Mouse (Mus musculus): ENCODE results near the gene Iars2.

The Iars2 gene

DNA sequence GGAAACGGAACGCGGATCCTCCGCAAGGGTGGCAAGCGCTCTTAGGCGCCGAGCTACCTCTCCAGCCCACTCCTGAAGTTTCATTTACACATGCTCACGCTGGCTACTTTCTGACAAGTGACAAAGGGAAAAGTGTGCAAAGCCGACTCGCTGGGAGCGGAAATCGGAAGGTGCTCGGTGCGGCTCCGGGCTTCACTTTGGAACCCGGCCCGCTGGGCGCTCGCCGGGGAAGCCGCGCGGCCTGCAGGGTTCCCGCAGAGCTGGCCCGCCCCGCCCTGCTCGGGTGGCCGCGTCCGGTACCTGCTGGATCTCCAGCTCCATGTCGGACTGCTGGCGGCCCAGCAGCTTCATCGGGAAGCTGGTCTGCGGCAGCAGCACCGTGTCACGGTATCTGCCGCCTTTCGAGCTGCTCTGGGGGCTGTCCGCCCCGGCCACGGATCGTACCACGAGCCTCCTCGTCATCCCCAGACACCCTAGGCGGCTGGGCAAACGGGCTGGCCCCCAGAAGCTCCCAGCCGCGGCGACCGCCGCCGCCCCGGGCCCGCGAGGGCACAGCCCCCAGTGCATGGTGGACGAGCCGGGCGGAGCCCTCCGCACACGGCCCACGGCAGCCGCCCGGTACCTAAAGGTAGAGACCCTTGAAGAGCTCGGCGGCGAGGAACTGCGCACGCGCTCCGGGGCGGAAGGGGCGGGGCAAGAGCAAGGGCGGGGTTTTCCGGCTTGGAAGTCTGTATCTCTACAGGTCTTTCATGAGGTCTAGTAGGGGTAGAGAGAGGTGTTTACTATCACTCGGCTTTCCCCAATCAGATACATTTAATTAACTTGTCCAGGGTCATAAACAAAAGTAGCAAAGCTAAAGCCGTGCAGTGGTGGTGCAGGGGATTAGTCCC is at the start of gene Iars2:
Iars2 (minus strand) TSS at position 676 of the 890 bp plus-strand sequence.
- DNase-seq (ENCODE audit: low read depth, low spot score), result peak; percentile 96

- DNase-seq (ENCODE audit: low read depth, low spot score), result no peak
Observed at GRCm38 (mm10) chr1:185377429-185377828, 48.2 kb upstream of the Iars2 start.

- no peak for DNase-seq (ENCODE audit: low read depth, low spot score)
Observed at GRCm38 (mm10) chr1:185376390-185376789, 47.2 kb upstream of the Iars2 start.

- no peak for DNase-seq (ENCODE audit: low read depth, low spot score)
Observed at GRCm38 (mm10) chr1:185369979-185370378, 40.8 kb upstream of the Iars2 start.

DNA sequence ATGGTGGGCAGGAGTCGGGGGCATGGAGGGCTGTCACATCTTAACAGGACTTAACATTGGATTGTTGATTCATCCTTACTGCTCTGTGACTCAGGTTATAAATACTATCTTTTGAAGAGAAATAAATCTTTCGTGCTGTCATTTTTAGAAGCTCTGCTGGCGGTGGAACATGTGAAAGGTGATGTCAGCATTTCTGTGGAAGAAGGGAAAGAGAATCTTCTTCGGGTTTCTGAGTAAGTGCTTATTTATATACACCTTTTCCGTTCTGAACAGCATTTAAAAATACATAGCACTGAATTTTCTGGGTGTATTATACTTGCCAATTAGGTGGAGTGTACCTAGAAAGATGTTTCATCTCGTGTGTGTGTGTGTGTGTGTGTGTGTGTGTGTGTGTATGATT is 38.2 kb upstream of the Iars2 start:
- no peak for DNase-seq (ENCODE audit: low read depth, low spot score)

DNA sequence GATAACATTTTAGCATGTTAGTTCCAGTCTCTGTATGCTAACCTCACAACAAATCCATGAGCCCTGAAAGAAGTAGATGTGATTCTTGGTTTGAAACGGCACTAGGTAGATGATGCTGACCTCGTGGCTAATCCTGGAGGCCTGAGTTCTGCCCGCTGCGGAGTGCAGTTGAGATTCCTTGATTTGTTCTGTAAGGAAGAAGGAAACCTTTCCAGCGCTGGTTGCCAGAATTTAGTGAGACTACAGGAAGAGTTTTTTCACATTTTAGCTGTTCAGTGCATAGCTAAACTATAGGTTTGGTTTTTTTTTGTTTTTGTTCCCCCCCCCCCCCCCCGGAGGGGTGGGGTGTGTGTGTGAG is 35.0 kb upstream of the Iars2 start:
- DNase-seq (ENCODE audit: low read depth, low spot score), result no peak

DNA sequence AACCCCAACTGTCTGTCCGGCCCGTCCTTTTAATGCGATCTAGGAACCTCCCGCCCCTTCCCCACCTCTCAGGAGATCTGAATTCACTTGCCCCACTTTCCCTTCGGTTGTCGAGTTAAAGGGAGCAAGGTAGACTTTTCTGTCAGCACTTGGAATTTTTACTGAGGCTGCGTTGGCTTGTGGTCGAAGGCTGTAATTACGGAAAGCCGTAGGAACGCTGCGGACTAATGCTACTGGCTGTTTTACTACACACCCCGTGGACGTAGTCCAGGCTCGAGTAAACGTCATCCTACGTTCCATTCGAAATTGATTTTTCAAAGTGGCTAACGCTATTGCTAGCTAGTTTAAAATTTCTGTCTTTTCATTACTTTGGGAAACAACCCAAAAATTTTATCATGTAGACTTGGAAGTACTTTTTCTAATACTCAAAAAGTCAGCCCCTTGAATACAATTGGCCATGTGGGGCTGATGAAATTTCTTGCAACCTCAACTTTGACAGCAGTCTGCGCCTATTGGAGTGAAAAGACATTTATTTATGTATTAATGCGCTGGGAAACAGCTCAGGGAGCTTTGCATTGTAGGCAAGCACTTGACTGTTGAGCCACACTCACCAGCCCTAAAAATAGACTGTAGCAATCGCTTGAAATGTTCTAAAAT is 34.5 kb upstream of the Iars2 start:
- DNase-seq (ENCODE audit: low read depth, low spot score), result peak; percentile 77

GRCm38 (mm10) chr1:185362677-185363520 is 33.7 kb upstream of the Iars2 start, which contains the start of gene Eprs:
Gene Eprs (plus strand): TSS chr1:185363044.
- DNase-seq (ENCODE audit: low read depth, low spot score), result peak; percentile 98

- DNase-seq (ENCODE audit: low read depth, low spot score), result no peak
Observed at GRCm38 (mm10) chr1:185358211-185358610, 29.0 kb upstream of the Iars2 start.

DNA sequence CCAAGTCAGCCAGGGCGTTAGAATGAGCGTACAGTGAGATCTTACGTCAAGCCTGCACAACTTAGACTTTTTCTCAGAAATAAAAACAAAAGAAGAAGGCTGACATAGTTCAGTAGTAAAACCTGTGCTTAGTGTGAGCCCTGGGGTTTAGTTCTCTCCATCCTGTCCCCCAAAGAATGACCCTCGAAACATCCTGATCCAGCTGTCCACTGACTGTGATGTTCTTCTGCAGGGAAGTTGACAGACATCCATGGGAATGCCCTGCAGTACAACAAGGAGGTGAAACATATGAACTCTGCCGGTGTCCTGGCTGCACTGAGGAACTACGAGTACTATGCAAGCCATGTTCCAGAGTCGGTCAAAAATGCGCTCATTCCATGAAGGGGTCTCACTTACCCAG is 27.1 kb upstream of the Iars2 start:
- no peak for DNase-seq (ENCODE audit: low read depth, low spot score)

DNA sequence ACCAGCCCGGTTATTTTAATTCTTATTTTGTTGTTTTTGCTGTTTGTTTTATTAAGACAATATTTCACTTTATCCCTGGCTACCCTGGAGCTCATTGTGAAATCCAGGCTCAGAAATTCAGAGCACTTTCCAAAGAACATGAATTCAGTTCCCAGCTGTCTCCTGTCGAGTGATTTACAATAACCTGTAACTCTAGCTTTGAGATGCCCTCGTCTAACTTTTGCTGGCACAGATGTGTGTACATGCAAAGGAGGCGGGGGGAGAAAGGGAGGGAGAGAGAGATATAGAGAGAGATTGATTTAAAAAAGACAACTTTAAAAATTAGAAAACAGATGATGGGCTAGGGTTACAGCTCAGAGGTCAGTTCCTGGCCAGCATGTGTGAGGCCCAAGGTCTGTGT is 25.5 kb upstream of the Iars2 start:
- no peak for DNase-seq (ENCODE audit: low read depth, low spot score)

- no peak for DNase-seq (ENCODE audit: low read depth, low spot score)
Observed at GRCm38 (mm10) chr1:185353351-185353750, 24.2 kb upstream of the Iars2 start.

- no peak for DNase-seq (ENCODE audit: low read depth, low spot score)
Observed at GRCm38 (mm10) chr1:185352151-185352550, 23.0 kb upstream of the Iars2 start.

GRCm38 (mm10) chr1:185350611-185351010 is 21.4 kb upstream of the Iars2 start:
- DNase-seq (ENCODE audit: low read depth, low spot score), result no peak

GRCm38 (mm10) chr1:185349741-185350140 is 20.5 kb upstream of the Iars2 start:
- DNase-seq (ENCODE audit: low read depth, low spot score), result no peak

- DNase-seq (ENCODE audit: low read depth, low spot score), result no peak
Observed at GRCm38 (mm10) chr1:185346188-185346587, 17.0 kb upstream of the Iars2 start.

GRCm38 (mm10) chr1:185343422-185343821 is 14.2 kb upstream of the Iars2 start:
- DNase-seq (ENCODE audit: low read depth, low spot score), result peak; percentile 33

DNA sequence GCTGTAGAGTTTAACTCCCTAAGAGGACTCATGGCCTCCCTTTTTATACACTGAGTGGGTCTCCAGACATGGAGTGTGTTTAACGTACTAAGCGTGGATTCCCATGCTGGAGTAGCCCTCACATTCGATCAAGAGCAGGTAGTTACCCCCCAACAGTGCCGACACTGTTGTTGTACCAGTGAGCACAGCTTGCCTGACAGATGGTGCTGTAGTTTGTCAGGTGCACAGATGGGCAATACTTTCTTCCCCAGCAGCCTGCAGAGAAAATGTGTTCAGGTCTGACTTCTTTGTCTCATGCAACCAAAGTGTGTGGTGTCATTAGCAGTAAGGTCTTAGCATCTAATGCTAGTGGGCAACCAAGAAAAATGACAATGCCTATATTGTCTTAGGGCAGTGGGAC is 13.2 kb upstream of the Iars2 start:
- DNase-seq (ENCODE audit: low read depth, low spot score), result no peak

DNA sequence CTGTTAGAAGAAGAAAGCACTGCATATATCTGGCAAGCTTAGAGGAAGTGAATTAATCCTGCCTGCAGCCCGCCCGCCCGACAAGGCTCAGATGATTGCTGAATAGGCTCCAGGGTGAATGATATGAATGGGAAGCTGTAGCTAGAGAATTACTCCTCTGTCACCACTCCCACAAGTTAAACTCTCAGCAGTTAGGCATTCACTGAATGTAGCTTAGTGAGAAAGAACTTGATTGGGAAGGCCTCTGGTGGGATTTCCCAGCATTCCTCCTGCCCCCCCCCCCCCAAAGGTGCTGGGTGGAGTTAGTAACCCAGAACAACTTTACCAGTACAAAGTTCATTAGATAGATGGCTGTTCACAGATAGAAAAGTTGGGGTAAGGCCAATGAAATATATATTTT is 7.3 kb upstream of the Iars2 start:
- DNase-seq (ENCODE audit: low read depth, low spot score), result no peak

DNA sequence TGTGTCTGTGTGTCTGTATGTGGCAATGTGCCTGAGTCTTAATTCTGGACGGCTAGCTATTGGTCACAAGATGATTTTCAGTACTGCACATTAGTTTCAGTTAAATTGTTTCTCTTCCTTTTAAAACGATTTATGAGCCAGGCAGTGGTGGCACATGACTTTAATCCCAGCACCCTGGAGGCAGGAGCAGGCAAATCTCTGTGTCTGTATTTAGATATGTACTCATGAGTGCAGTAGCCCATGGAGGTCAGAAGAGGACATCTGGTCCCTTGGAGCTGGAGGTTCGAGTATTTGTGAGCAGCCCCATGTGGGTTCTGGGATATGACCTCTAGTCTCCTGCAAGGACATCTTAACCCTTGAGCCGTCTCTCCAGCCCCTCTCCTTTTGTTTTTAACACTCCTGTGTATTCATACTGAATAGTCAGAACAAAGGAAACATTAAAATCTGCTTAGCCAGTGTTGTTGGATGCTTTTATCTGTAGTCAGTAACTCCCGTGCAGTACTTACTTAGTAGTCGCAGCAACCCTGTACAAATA is 6.1 kb upstream of the Iars2 start:
- peak; percentile 15 for DNase-seq (ENCODE audit: low read depth, low spot score)

GRCm38 (mm10) chr1:185334136-185334535 is 4.9 kb upstream of the Iars2 start:
- no peak for DNase-seq (ENCODE audit: low read depth, low spot score)

DNA sequence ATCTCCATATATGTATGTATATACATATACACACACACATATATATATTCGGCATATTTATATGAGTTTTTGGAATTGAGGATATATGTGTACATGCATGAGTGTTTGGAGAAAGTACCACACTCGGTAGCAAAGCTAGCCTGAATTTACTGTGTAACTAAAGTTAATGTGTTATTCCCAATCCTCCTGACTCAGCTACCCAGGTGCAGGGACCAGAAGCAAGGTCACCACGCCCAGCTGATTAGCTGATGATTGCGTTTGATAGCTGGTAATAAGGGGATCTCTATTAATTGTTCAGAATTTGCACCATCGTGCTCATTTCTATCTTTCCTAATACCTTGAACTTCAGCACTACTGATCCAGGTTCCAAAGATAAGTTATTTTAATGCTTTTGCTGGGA is 4.5 kb upstream of the Iars2 start:
- DNase-seq (ENCODE audit: low read depth, low spot score), result no peak

Measured in A20 (cell line).